Mouse (Mus musculus) R1 (cell line): Measurements from ENCODE around the gene Tead3.

Source experiments
- DNase-seq: peaks from one replicate; pipeline ENCODE4 v3.0.0-alpha.2; 2018; ENCODE audit warnings: low read depth, low spot score

The Tead3 gene

GRCm38 (mm10) chr17:28308297-28309195, 42.1 kb downstream of the Tead3 start:
- peak; percentile 89 for DNase-seq

- DNase-seq = peak; percentile 68
These were observed 45.4 kb downstream of the Tead3 start for GRCm38 (mm10) chr17:28305172-28305571.

GRCm38 (mm10) chr17:28300850-28301249, 49.8 kb downstream of the Tead3 start:
- DNase-seq = no peak

- DNase-seq = no peak
These were observed 50.3 kb downstream of the Tead3 start for GRCm38 (mm10) chr17:28300323-28300722.

GRCm38 (mm10) chr17:28299669-28300320, 50.8 kb downstream of the Tead3 start:
- no peak for DNase-seq

GRCm38 (mm10) chr17:28298888-28299287, 51.7 kb downstream of the Tead3 start:
- DNase-seq = peak; percentile 54

- DNase-seq = no peak
These were observed 55.9 kb downstream of the Tead3 start for GRCm38 (mm10) chr17:28294449-28295333.

GRCm38 (mm10) chr17:28293716-28294115, 56.9 kb downstream of the Tead3 start:
- DNase-seq = no peak

- DNase-seq = no peak
These were observed 59.3 kb downstream of the Tead3 start for GRCm38 (mm10) chr17:28291346-28291745.

GRCm38 (mm10) chr17:28290671-28291070, 59.9 kb downstream of the Tead3 start:
- no peak for DNase-seq

- DNase-seq = no peak
These were observed 60.4 kb downstream of the Tead3 start for GRCm38 (mm10) chr17:28290262-28290661.

GRCm38 (mm10) chr17:28287980-28288379, 62.6 kb downstream of the Tead3 start:
- DNase-seq = peak; percentile 31

- DNase-seq = no peak
These were observed 63.0 kb downstream of the Tead3 start for GRCm38 (mm10) chr17:28287578-28287977.

GRCm38 (mm10) chr17:28286964-28287363, 63.7 kb downstream of the Tead3 start:
- DNase-seq = peak; percentile 83

- no peak for DNase-seq
These were observed 64.5 kb downstream of the Tead3 start for GRCm38 (mm10) chr17:28286133-28286532.

GRCm38 (mm10) chr17:28283199-28283598, 67.4 kb downstream of the Tead3 start:
- no peak for DNase-seq

- no peak for DNase-seq
These were observed 68.7 kb downstream of the Tead3 start for GRCm38 (mm10) chr17:28281866-28282441.
